Mouse (Mus musculus) hindbrain, embryonic 12.5 days (tissue): ENCODE measurements around the gene Pigx. TPM values are rescaled to one million over a fixed set of nuclear protein-coding genes. Genes with fewer than 3 reads are reported as not detected.
"Not testable (repeated sequence)": the region's sequence is repeated elsewhere in the genome, so short reads cannot be mapped to it uniquely, and the experiment has no call there.

ENCODE experiments used
- ATAC-seq: fragments of 200-750 bp; cut with Nextera tagmentation; 2 replicates; pipeline ENCODE4 v1.8.0; 2017; ENCODE audit warnings: moderate TSS enrichment; ENCODE audit not compliant: low FRiP score
- H3K27ac ChIP-seq: fragments of 300-500 bp; sonication (generic); 2 replicates; pipeline ENCODE4 v1.5.1; 2016; ENCODE audit warnings: mild to moderate bottlenecking
- H3K27me3 ChIP-seq: fragments of 300-500 bp; sonication (generic); 2 replicates; pipeline ENCODE4 v1.6.1; 2016; ENCODE audit warnings: mild to moderate bottlenecking
- H3K36me3 ChIP-seq: fragments of 300-500 bp; sonication (generic); 2 replicates; pipeline ENCODE4 v1.6.1; 2016; ENCODE audit warnings: mild to moderate bottlenecking
- H3K4me1 ChIP-seq: fragments of 300-500 bp; sonication (generic); 2 replicates; pipeline ENCODE4 v1.6.1; 2016
- H3K4me2 ChIP-seq: fragments of 300-500 bp; sonication (generic); replicated peaks from 2 replicates; pipeline ENCODE4 v1.6.1; 2016; ENCODE audit warnings: mild to moderate bottlenecking
- H3K4me3 ChIP-seq: fragments of 300-500 bp; sonication (generic); 2 replicates; pipeline ENCODE4 v1.5.1; 2016; ENCODE audit warnings: mild to moderate bottlenecking
- H3K9ac ChIP-seq: fragments of 300-500 bp; sonication (generic); 2 replicates; pipeline ENCODE4 v1.6.1; 2016; ENCODE audit warnings: mild to moderate bottlenecking, moderate library complexity
- H3K9me3 ChIP-seq: fragments of 300-500 bp; sonication (generic); replicated peaks from 2 replicates; pipeline ENCODE4 v1.6.1; 2016; ENCODE audit warnings: mild to moderate bottlenecking
- WGBS: fragments of 180-500 bp; shearing (Covaris S2); methylation state at CpG from one replicate; pipeline ENCODE4 v1.1.7; 2016; 5-methylcytosine and 5-hydroxymethylcytosine counted together
- polyA plus RNA-seq: library from polyadenylated mRNA; unstranded; fragments of >200 nt; fragmentation: Nextera tagmentation; extraction: Ambion mirVana; gene quantifications from 2 replicates; pipeline ENCODE4 v1.2.1, GENCODE M21; 2016

Gene Pigx
- polyA plus RNA-seq, 1 experiment from 2014 or later = 135 TPM

DNA sequence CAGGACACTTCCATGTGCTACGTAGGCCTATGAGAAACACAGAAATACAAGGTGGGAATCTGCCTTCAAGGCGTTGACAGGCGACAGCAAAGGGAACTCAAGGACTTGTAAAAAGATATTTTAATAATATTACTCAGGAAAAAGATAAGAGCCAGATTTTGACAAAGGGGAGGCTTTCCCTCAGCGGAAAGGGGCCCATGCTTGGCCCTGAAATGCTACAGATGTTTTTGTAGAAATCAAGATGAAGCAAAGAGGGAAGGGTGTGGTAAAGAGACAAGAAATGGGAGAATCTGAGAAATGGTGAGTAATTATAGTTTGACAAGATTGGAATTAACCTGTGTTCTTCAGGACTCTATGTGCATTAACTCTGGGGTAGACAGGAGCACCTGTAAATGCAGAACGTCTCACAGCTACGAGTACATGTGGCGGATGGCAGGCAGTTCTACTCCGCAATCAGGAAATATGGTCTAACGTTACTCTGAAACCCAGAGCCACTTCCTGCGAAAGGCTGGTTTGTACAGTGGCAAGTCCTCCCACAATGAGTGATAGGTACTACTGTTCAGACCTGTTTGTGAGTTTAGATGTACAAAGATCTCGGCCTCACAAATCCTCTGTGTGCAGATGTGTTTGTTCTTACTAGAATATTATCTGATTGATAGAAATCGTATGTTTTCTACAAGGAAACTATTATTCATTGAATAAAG, 8.0 kb upstream of the Pigx start:
- 93% methylated on average over 12 of the region's 12 CpGs for WGBS
- no peak overlapping the region for H3K4me2 ChIP-seq
- H3K9me3 ChIP-seq = no peaks in the 10 kb centered on the region
- H3K4me3 ChIP-seq = no peak overlapping the region
- no peak overlapping the region for H3K27ac ChIP-seq
- no peak overlapping the region for H3K9ac ChIP-seq
- H3K36me3 ChIP-seq = peaks cover 49% of the 10 kb centered on the region
- ATAC-seq = no peak
- no peaks in the 10 kb centered on the region for H3K4me1 ChIP-seq
- no peaks in the 10 kb centered on the region for H3K27me3 ChIP-seq

GRCm38 (mm10) chr16:32105698-32106097, 6.2 kb upstream of the Pigx start:
- H3K9ac ChIP-seq = no peak overlapping the region
- H3K4me2 ChIP-seq = no peak overlapping the region
- no peaks in the 10 kb centered on the region for H3K4me1 ChIP-seq
- peaks cover 51% of the 10 kb centered on the region for H3K36me3 ChIP-seq
- 87% methylated on average over 1 of the region's 1 CpGs for WGBS
- H3K27me3 ChIP-seq = no peaks in the 10 kb centered on the region
- H3K4me3 ChIP-seq = no peak overlapping the region
- H3K27ac ChIP-seq = no peak overlapping the region
- ATAC-seq = no peak
- H3K9me3 ChIP-seq = no peaks in the 10 kb centered on the region

- no peak overlapping the region for H3K4me3 ChIP-seq
- 92% methylated on average over 13 of the region's 13 CpGs for WGBS
- no peaks in the 10 kb centered on the region for H3K9me3 ChIP-seq
- H3K4me1 ChIP-seq = peaks cover 17% of the 10 kb centered on the region
- no peak for ATAC-seq
- no peak overlapping the region for H3K27ac ChIP-seq
- no peak overlapping the region for H3K4me2 ChIP-seq
- H3K9ac ChIP-seq = no peak overlapping the region
- H3K36me3 ChIP-seq = peaks cover 41% of the 10 kb centered on the region
- H3K27me3 ChIP-seq = no peaks in the 10 kb centered on the region
These were observed 2.8 kb upstream of the Pigx start for GRCm38 (mm10) chr16:32102295-32102694.

DNA sequence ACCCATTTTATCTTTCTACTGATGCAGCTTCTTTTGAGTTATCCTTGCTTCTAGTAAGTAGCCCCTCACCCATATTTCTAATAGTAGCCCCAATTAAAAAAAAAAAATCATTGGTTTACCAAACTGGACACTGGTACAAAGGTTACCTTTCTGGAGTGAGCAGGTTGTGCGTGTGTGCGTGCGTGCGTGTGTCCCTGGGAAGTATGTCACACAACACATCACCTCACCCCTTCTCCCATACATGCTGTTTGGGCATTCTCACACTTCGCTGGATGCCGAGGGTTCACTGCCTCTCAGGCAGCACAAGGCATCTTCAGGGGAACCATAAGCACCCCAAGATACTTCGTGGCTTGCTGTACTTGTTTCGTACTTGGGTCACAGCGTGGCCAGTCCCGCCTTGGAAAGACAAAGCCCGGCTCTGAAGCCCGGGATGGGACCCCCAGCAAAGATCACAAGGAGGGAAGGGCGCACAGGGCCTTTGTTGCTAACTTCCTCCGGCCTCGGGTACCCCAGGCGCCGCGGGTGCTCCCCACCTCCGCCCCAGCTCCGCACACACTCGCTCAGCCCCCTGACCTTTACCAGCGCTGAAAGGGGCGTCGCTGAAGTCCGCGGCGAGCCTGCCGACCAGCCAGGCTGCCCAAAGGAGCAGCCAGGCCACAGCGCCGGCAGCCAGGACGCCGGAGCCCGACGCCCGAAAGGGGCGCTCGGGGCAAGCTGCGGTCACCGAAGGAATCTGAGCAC, 473 bp downstream of the Pigx start:
- peak overlapping the region; percentile 91 for H3K4me3 ChIP-seq
- peak overlapping the region; percentile 86 for H3K9ac ChIP-seq
- peaks cover 17% of the 10 kb centered on the region for H3K4me1 ChIP-seq
- H3K27ac ChIP-seq = peak overlapping the region; percentile 87
- H3K36me3 ChIP-seq = peaks cover 25% of the 10 kb centered on the region
- no peaks in the 10 kb centered on the region for H3K27me3 ChIP-seq
- peak; percentile 83 for ATAC-seq
- under 1% methylated on average over 39 of the region's 39 CpGs for WGBS
- H3K9me3 ChIP-seq = no peaks in the 10 kb centered on the region
- H3K4me2 ChIP-seq = peak overlapping the region; percentile 73

DNA sequence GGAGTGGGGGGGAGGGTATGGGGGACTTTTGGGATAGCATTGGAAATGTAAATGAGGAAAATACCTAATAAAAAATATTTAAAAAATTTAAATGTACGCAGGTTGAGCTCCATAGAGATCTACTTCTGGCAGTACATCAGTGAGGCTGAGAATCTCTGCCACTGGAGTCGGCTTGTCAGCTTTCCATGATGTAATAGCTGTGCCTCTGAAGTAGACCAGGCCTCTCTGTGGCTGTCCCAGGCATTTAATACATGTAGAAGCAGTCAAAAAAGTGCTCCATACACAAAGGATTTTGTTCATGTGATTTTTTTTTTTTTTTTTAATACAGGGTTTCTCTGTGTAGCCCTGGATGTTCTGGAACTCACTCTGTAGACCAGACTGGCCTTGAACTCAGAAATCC, 1.8 kb downstream of the Pigx start:
- 96% methylated on average over 2 of the region's 2 CpGs for WGBS
- ATAC-seq, H3K27me3 ChIP-seq, H3K4me3 ChIP-seq, H3K9me3 ChIP-seq, H3K9ac ChIP-seq, H3K4me2 ChIP-seq, H3K27ac ChIP-seq: not testable (repeated sequence)
- H3K4me1 ChIP-seq = peaks cover 17% of the 10 kb centered on the region
- peaks cover 13% of the 10 kb centered on the region for H3K36me3 ChIP-seq

DNA sequence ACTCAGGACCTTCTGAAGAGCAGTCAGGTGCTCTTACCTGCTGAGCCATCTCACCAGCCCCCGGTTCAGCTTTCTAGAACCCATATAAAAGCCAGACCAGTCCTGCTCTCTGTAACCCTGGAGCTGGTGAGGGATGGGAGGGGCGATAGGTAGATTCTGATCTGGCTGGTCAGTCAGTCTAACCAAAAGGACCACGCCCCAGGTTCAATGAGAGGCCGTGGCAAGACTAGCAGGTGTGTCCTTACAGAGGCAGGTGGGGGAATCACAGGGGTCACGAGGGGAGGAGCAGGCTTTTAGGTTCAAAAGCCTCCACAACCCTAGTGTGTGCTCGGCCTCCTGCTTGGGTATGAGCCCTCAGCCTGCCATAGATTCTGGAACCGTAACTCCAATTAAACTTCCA, 8.1 kb downstream of the Pigx start:
- Histone ChIP-seq H3K9ac (no peak overlapping the region), H3K4me3 (no peak overlapping the region), H3K36me3 (peaks cover 65% of the 10 kb centered on the region), H3K9me3 (no peaks in the 10 kb centered on the region), H3K27me3 (no peaks in the 10 kb centered on the region), H3K4me2 (no peak overlapping the region), H3K27ac (no peak overlapping the region), H3K4me1 (no peaks in the 10 kb centered on the region)
- 98% methylated on average over 7 of the region's 7 CpGs for WGBS
- ATAC-seq = no peak

DNA sequence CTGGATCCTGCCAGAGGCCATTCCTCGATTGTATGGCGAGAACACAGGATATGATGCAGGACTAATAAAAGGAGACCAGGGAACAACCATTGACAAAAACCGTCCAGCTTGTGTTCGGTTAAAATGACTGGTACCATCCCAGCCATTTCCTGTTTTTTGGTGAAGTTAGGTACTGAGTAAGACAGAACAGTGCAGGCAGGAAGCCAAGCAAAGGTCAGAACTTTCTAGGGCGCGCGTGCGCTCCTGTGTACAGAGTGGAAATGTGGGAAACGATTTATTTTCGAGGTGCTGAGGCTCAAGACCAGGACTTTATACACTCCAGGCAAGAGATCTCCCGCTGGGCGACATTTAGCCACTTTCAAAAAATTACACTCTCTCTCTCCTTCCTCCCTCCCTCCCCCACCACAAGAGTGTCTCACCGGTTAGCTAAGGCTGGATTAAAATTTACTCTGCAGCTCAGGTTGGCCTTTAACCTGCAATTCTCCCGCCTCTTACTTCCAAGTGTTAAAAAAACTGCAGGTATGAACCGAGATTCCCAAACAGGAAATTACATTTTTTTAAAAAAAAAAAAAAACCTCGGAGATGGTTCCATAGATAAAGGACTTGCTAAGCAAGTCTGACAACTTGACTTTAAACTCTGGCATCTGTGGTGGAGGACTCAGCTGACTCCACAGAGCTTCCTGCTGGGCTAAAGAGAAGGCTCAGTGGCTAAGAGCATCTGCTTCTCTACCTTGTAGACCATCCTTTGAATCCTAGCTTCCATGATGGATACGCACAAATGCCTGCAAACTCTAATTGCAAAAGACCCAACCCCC, 11.7 kb downstream of the Pigx start:
- peaks cover 85% of the 10 kb centered on the region for H3K36me3 ChIP-seq
- no peak overlapping the region for H3K27ac ChIP-seq
- H3K4me1 ChIP-seq = no peaks in the 10 kb centered on the region
- no peaks in the 10 kb centered on the region for H3K9me3 ChIP-seq
- no peaks in the 10 kb centered on the region for H3K27me3 ChIP-seq
- no peak overlapping the region for H3K4me3 ChIP-seq
- no peak overlapping the region for H3K9ac ChIP-seq
- no peak for ATAC-seq
- H3K4me2 ChIP-seq = no peak overlapping the region
- WGBS = 83% methylated on average over 17 of the region's 17 CpGs

DNA sequence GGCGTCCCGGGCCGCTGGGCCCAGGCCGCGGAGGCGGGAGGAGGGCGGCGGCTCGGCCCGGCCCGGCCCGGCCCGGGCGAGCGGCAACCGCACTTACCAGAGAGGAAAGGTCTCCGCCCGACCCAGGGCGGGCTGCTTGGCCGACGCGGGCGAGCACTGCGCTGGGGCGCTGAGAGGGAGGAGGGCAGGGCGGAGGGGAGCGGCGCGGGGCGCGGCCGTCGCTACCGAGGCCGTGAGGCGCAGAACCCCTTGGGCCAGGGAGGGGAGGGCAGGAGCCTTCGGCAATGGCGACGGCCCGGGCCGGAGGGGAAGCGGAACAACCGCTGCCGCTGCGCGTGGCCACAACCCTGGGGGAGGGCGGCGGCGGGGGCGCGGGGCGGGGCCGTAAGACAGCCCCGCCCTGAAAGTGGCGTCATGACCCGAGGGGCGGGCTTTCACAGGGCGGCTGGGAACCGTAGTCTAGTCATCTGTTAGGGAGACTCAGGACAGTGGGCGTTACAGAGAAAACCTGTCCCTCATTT, 20.5 kb downstream of the Pigx start, which contains the start of gene Pak2:
TSS of gene Pak2 (minus strand) at position 352 of the 521 bp plus-strand sequence.
- Histone ChIP-seq H3K27ac (peak within 1 kb of the TSS; percentile 98), H3K27me3 (no peaks in the 10 kb centered on the region), H3K9me3 (no peaks in the 10 kb centered on the region), H3K4me3 (peak within 1 kb of the TSS; percentile 98), H3K36me3 (peaks cover 10% of the 10 kb centered on the region), H3K9ac (peak within 1 kb of the TSS; percentile 98), H3K4me2 (peak within 1 kb of the TSS; percentile 65), H3K4me1 (peaks cover 15% of the 10 kb centered on the region)
- peak; percentile 95 for ATAC-seq
- under 1% methylated on average over 48 of the region's 60 CpGs for WGBS

DNA sequence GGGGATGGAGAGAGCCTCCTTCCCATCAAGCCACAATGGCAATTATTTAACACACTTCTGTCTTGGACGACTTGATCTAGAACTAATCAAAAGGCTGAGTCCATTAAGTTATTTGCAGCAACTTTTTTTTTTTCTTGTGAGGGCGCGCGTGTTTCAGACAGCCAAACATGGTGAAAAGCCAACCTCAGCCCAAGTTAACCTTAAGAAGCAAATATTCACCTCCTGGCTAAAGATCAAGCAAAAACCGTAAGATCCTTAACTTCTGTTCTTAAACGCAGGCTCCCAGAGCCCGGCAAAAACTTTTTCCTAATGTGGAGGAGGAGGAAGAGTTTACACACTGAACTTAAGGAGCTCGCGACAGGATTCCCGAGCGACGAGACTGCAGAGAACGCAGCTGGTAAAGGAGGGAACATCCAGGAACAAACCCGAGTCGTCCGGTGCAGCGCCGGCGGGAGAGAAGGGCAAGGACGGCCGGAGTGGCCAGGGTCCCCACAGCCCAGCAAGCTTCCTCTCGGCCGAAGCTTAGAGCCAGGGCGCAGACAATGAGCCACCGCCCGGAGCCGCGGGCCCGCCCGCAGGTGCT, 21.0 kb downstream of the Pigx start:
- H3K9me3 ChIP-seq = no peaks in the 10 kb centered on the region
- peak overlapping the region; percentile 98 for H3K9ac ChIP-seq
- peaks cover 15% of the 10 kb centered on the region for H3K4me1 ChIP-seq
- H3K27me3 ChIP-seq = no peaks in the 10 kb centered on the region
- under 1% methylated on average over 30 of the region's 30 CpGs for WGBS
- ATAC-seq = no peak
- H3K36me3 ChIP-seq = peaks cover 8% of the 10 kb centered on the region
- peak overlapping the region; percentile 98 for H3K27ac ChIP-seq
- H3K4me3 ChIP-seq = peak overlapping the region; percentile 98
- peak overlapping the region; percentile 65 for H3K4me2 ChIP-seq

- H3K4me2 ChIP-seq = peak overlapping the region; percentile 65
- no peaks in the 10 kb centered on the region for H3K27me3 ChIP-seq
- peaks cover 15% of the 10 kb centered on the region for H3K4me1 ChIP-seq
- H3K9ac ChIP-seq = peak overlapping the region; percentile 98
- H3K9me3 ChIP-seq = no peaks in the 10 kb centered on the region
- H3K27ac ChIP-seq = no peak overlapping the region
- 12% methylated on average over 13 of the region's 13 CpGs for WGBS
- ATAC-seq = no peak
- H3K4me3 ChIP-seq = peak overlapping the region; percentile 98
- H3K36me3 ChIP-seq = peaks cover 5% of the 10 kb centered on the region; the same call in 1 of the 2 replicates
These were observed 21.7 kb downstream of the Pigx start for GRCm38 (mm10) chr16:32077648-32078407.

GRCm38 (mm10) chr16:32076406-32076805, 23.1 kb downstream of the Pigx start:
- no peak overlapping the region for H3K4me2 ChIP-seq
- WGBS = 90% methylated on average over 3 of the region's 3 CpGs
- ATAC-seq = no peak
- no peaks in the 10 kb centered on the region for H3K9me3 ChIP-seq
- no peak overlapping the region for H3K27ac ChIP-seq
- peaks cover 15% of the 10 kb centered on the region for H3K4me1 ChIP-seq
- H3K4me3 ChIP-seq = no peak overlapping the region
- no peaks in the 10 kb centered on the region for H3K27me3 ChIP-seq
- H3K36me3 ChIP-seq = no peaks in the 10 kb centered on the region
- H3K9ac ChIP-seq = no peak overlapping the region
